ENCODE assay signal across 26 mouse cellular contexts in genomic region chr5:34695521-34695920, GRCm38 (mm10). TPM values are rescaled to one million over a fixed set of nuclear protein-coding genes. Genes with fewer than 3 reads are reported as not detected.
DNase-seq lines count a peak whose midpoint lies in the region; ATAC-seq and TF ChIP-seq lines count a peak whose summit lies in the region.
"Had no signal": no experiment of that assay in that cellular context is flagged by ENCODE, and none has a peak within 500 bp of the region (broad histone marks: within the 10 kb centered on the region; RNA-seq: fewer than 3 reads in every experiment).

No protein-coding gene starts in this region.

- no peaks in the 10 kb centered on the region for H3K36me3 ChIP-seq in embryonic facial prominence, embryonic 14.5 days (ENCODE audit: control insufficient read depth, insufficient read depth, low read length)
- no peaks in the 10 kb centered on the region for H3K36me3 ChIP-seq in embryonic facial prominence, embryonic 10.5 days (replicated peaks)
- no peaks in the 10 kb centered on the region for H3K36me3 ChIP-seq in liver, embryonic 16.5 days (ENCODE audit: control insufficient read depth, insufficient read depth)
- H3K36me3 ChIP-seq in liver, embryonic 11.5 days (ENCODE audit: control insufficient read depth, insufficient read depth, low read length), result no peaks in the 10 kb centered on the region
- H3K36me3 ChIP-seq: embryonic facial prominence, embryonic 13.5 days; limb, embryonic 13.5 days; lung, embryonic 15.5 days; midbrain, embryonic 13.5 days; neural tube, embryonic 12.5 days had no signal

- no peak overlapping the region for H3K9ac ChIP-seq in embryonic facial prominence, embryonic 14.5 days (ENCODE audit: low read depth, low read length)
- H3K9ac ChIP-seq in liver, embryonic 16.5 days (ENCODE audit: low read depth, low read length), result no peak overlapping the region
- no peak overlapping the region for H3K9ac ChIP-seq in liver, embryonic 11.5 days (ENCODE audit: low read depth, low read length)
- H3K9ac ChIP-seq: embryonic facial prominence, embryonic 13.5 days; forebrain, embryonic 13.5 days; limb, embryonic 13.5 days; lung, embryonic 15.5 days; midbrain, embryonic 13.5 days; neural tube, embryonic 12.5 days had no signal

- peak; percentile 5 for DNase-seq in embryonic facial prominence, embryonic 14.5 days (ENCODE audit: low spot score)
- DNase-seq in embryonic facial prominence, embryonic 10.5 days (ENCODE audit: low spot score), result no peak
- DNase-seq in liver, embryonic 11.5 days (ENCODE audit: low spot score), result no peak
- DNase-seq in cerebellum, adult 18-20 months, result no peak
- no peak for DNase-seq in c-Kit-positive CD71-positive TER-119-positive erythroid progenitor cells, embryonic 14.5 days (ENCODE audit: low spot score)
- DNase-seq: cerebellum, postnatal 10 days; gastrocnemius, adult 2 months; kidney, adult 9 months; kidney, postnatal 25 days; retina, postnatal 1 day; right cerebral cortex, postnatal 25 days; thymus, adult 18-20 months; thymus, postnatal 36 days had no signal

- no peak for ATAC-seq in embryonic facial prominence, embryonic 14.5 days (ENCODE audit: low read depth)
- ATAC-seq in liver, embryonic 16.5 days (ENCODE audit: low read depth), result no peak
- no peak for ATAC-seq in liver, embryonic 11.5 days (replicated peaks; ENCODE audit: low FRiP score)
- peak; percentile 97 for ATAC-seq in megakaryocyte, adult 5-6 weeks (ENCODE audit: poor library complexity, severe bottlenecking)
- ATAC-seq: forebrain, embryonic 13.5 days; hindbrain, postnatal 0 days; intestine, embryonic 16.5 days; midbrain, embryonic 13.5 days had no signal

- H3K27me3 ChIP-seq in embryonic facial prominence, embryonic 14.5 days (replicated peaks; ENCODE audit: control insufficient read depth, insufficient read depth, low read length), result no peaks in the 10 kb centered on the region
- H3K27me3 ChIP-seq in embryonic facial prominence, embryonic 10.5 days (replicated peaks; ENCODE audit: low read depth, poor library complexity, severe bottlenecking), result no peaks in the 10 kb centered on the region
- H3K27me3 ChIP-seq in liver, embryonic 16.5 days (ENCODE audit: control insufficient read depth, insufficient read depth, low read depth, low read length), result no peaks in the 10 kb centered on the region
- no peaks in the 10 kb centered on the region for H3K27me3 ChIP-seq in liver, embryonic 11.5 days (replicated peaks; ENCODE audit: control insufficient read depth, insufficient read depth, low read length)
- H3K27me3 ChIP-seq: embryonic facial prominence, embryonic 13.5 days; forebrain, embryonic 13.5 days; limb, embryonic 13.5 days; lung, embryonic 15.5 days; midbrain, embryonic 13.5 days; neural tube, embryonic 12.5 days had no signal

- no peak for TF ChIP-seq POLR2A in bone marrow macrophage, adult 2 months (IDR thresholded peaks at IDR 0.05; ENCODE audit: borderline replicate concordance, low read depth, low read length)

- 70% methylated on average over 5 of the region's 5 CpGs for WGBS in embryonic facial prominence, embryonic 14.5 days
- WGBS in embryonic facial prominence, embryonic 10.5 days, result 83% methylated on average over 5 of the region's 5 CpGs
- WGBS in liver, embryonic 16.5 days (ENCODE audit: insufficient replicate concordance), result 17% methylated on average over 5 of the region's 5 CpGs
- 46% methylated on average over 5 of the region's 5 CpGs for WGBS in liver, embryonic 11.5 days

- H3K9me3 ChIP-seq in embryonic facial prominence, embryonic 14.5 days (ENCODE audit: control insufficient read depth, low read length), result no peaks in the 10 kb centered on the region
- no peaks in the 10 kb centered on the region for H3K9me3 ChIP-seq in embryonic facial prominence, embryonic 10.5 days
- H3K9me3 ChIP-seq in liver, embryonic 16.5 days (replicated peaks; ENCODE audit: control insufficient read depth, low read length), result no peaks in the 10 kb centered on the region
- H3K9me3 ChIP-seq in liver, embryonic 11.5 days (ENCODE audit: control insufficient read depth, low read length), result no peaks in the 10 kb centered on the region
- H3K9me3 ChIP-seq: embryonic facial prominence, embryonic 13.5 days; forebrain, embryonic 13.5 days; limb, embryonic 13.5 days; lung, embryonic 15.5 days; megakaryocyte, embryonic 14.5 days; midbrain, embryonic 13.5 days; neural tube, embryonic 12.5 days had no signal

- no peak overlapping the region for H3K4me3 ChIP-seq in embryonic facial prominence, embryonic 14.5 days (ENCODE audit: low read depth, low read length)
- H3K4me3 ChIP-seq in embryonic facial prominence, embryonic 10.5 days, result no peak overlapping the region
- no peak overlapping the region for H3K4me3 ChIP-seq in liver, embryonic 16.5 days (ENCODE audit: low read depth, low read length)
- H3K4me3 ChIP-seq in liver, embryonic 11.5 days (ENCODE audit: low read depth, low read length), result no peak overlapping the region
- H3K4me3 ChIP-seq in bone marrow macrophage, adult 2 months (ENCODE audit: insufficient read depth, low read length), result no peak overlapping the region
- H3K4me3 ChIP-seq: embryonic facial prominence, embryonic 13.5 days; forebrain, embryonic 13.5 days; gastrocnemius, adult 2 months; limb, embryonic 13.5 days; lung, embryonic 15.5 days; megakaryocyte, embryonic 14.5 days; midbrain, embryonic 13.5 days; neural tube, embryonic 12.5 days had no signal

- no peak for TF ChIP-seq CTCF in bone marrow macrophage, adult 2 months (IDR thresholded peaks at IDR 0.05; ENCODE audit: low read depth, low read length)

- no peak overlapping the region for H3K27ac ChIP-seq in embryonic facial prominence, embryonic 14.5 days (replicated peaks; ENCODE audit: low read depth, low read length)
- H3K27ac ChIP-seq in embryonic facial prominence, embryonic 10.5 days (replicated peaks), result no peak overlapping the region
- peak overlapping the region; percentile 33; the same call in 1 of the 2 replicates for H3K27ac ChIP-seq in liver, embryonic 16.5 days (ENCODE audit: low read length)
- H3K27ac ChIP-seq in liver, embryonic 11.5 days (ENCODE audit: low read depth, low read length), result no peak overlapping the region
- peak overlapping the region; percentile 37 for H3K27ac ChIP-seq in bone marrow macrophage, adult 2 months (ENCODE audit: insufficient read depth, low read depth, low read length)
- H3K27ac ChIP-seq: embryonic facial prominence, embryonic 13.5 days; forebrain, embryonic 13.5 days; gastrocnemius, adult 2 months; hindbrain, postnatal 0 days; limb, embryonic 13.5 days; lung, embryonic 15.5 days; midbrain, embryonic 13.5 days; neural tube, embryonic 12.5 days had no signal

- H3K4me1 ChIP-seq in embryonic facial prominence, embryonic 14.5 days (ENCODE audit: control insufficient read depth, insufficient read depth, low read length), result no peaks in the 10 kb centered on the region
- H3K4me1 ChIP-seq in embryonic facial prominence, embryonic 10.5 days, result no peaks in the 10 kb centered on the region
- no peaks in the 10 kb centered on the region for H3K4me1 ChIP-seq in liver, embryonic 16.5 days (ENCODE audit: control insufficient read depth, low read depth, low read length)
- no peaks in the 10 kb centered on the region for H3K4me1 ChIP-seq in liver, embryonic 11.5 days (replicated peaks; ENCODE audit: control insufficient read depth, insufficient read depth, low read length)
- H3K4me1 ChIP-seq in bone marrow macrophage, adult 2 months (ENCODE audit: control insufficient read depth, insufficient read depth, low read length), result peaks cover 18% of the 10 kb centered on the region
- H3K4me1 ChIP-seq: embryonic facial prominence, embryonic 13.5 days; forebrain, embryonic 13.5 days; limb, embryonic 13.5 days; lung, embryonic 15.5 days; midbrain, embryonic 13.5 days; neural tube, embryonic 12.5 days had no signal

- no peak overlapping the region for H3K4me2 ChIP-seq in embryonic facial prominence, embryonic 14.5 days (ENCODE audit: low read depth, low read length)
- no peak overlapping the region for H3K4me2 ChIP-seq in liver, embryonic 16.5 days (ENCODE audit: low read depth, low read length)
- no peak overlapping the region for H3K4me2 ChIP-seq in liver, embryonic 11.5 days
- H3K4me2 ChIP-seq: embryonic facial prominence, embryonic 13.5 days; forebrain, embryonic 13.5 days; heart, embryonic 11.5 days; limb, embryonic 13.5 days; lung, embryonic 15.5 days; midbrain, embryonic 13.5 days; neural tube, embryonic 12.5 days had no signal

RNA-seq across cellular contexts. Expression of gene Grk4, which starts 35.3 kb away (rescaled TPM):
- polyA plus RNA-seq in embryonic facial prominence, embryonic 14.5 days (2014; fragmentation: Nextera tagmentation; extraction: Ambion mirVana), result 2.2 and 2.3 TPM in 2 replicates
- polyA plus RNA-seq in embryonic facial prominence, embryonic 10.5 days (2016; fragmentation: Nextera tagmentation; extraction: Ambion mirVana), result 1.6 and 2.1 TPM in 2 replicates
- 0.79 and 0.91 TPM in 2 replicates for polyA plus RNA-seq in liver, embryonic 16.5 days (2015; fragmentation: Nextera tagmentation; extraction: Ambion mirVana)
- 1.7 and 1.9 TPM in 2 replicates for polyA plus RNA-seq in liver, embryonic 11.5 days (2014; fragmentation: Nextera tagmentation; extraction: Ambion mirVana)
- 4.8 and 7.7 TPM in 2 replicates for polyA plus RNA-seq in bone marrow macrophage, adult 2 months (2012; ENCODE audit: insufficient read depth, insufficient read length, missing spikeins)
- total RNA-seq in megakaryocyte, adult 5-6 weeks (2015), result 1.6 and 2.5 TPM in 2 replicates
- 3.3 and 3.9 TPM in 2 replicates for total RNA-seq in megakaryocyte, adult 5-6 weeks (2017)

RNA-seq across cellular contexts. Expression of gene Nop14, which starts 35.6 kb away (rescaled TPM):
- 22.7 and 24.6 TPM in 2 replicates for polyA plus RNA-seq in embryonic facial prominence, embryonic 14.5 days (2014; fragmentation: Nextera tagmentation; extraction: Ambion mirVana)
- polyA plus RNA-seq in embryonic facial prominence, embryonic 10.5 days (2016; fragmentation: Nextera tagmentation; extraction: Ambion mirVana), result 28.5 and 28.8 TPM in 2 replicates
- 9.3 and 10.1 TPM in 2 replicates for polyA plus RNA-seq in liver, embryonic 16.5 days (2015; fragmentation: Nextera tagmentation; extraction: Ambion mirVana)
- 42.6 and 43.4 TPM in 2 replicates for polyA plus RNA-seq in liver, embryonic 11.5 days (2014; fragmentation: Nextera tagmentation; extraction: Ambion mirVana)
- 19.2 and 21.9 TPM in 2 replicates for polyA plus RNA-seq in bone marrow macrophage, adult 2 months (2012; ENCODE audit: insufficient read depth, insufficient read length, missing spikeins)
- 9.4 and 10.1 TPM in 2 replicates for total RNA-seq in megakaryocyte, adult 5-6 weeks (2015)
- total RNA-seq in megakaryocyte, adult 5-6 weeks (2017), result 15.6 and 19.2 TPM in 2 replicates

RNA-seq across cellular contexts. Expression of gene Mfsd10, which starts 58.5 kb away (rescaled TPM):
- polyA plus RNA-seq in embryonic facial prominence, embryonic 14.5 days (2014; fragmentation: Nextera tagmentation; extraction: Ambion mirVana), result 117 and 124 TPM in 2 replicates
- 92.1 and 97.6 TPM in 2 replicates for polyA plus RNA-seq in embryonic facial prominence, embryonic 10.5 days (2016; fragmentation: Nextera tagmentation; extraction: Ambion mirVana)
- 35.3 and 52.3 TPM in 2 replicates for polyA plus RNA-seq in liver, embryonic 16.5 days (2015; fragmentation: Nextera tagmentation; extraction: Ambion mirVana)
- 103 and 127 TPM in 2 replicates for polyA plus RNA-seq in liver, embryonic 11.5 days (2014; fragmentation: Nextera tagmentation; extraction: Ambion mirVana)
- 34.6 and 47.4 TPM in 2 replicates for polyA plus RNA-seq in bone marrow macrophage, adult 2 months (2012; ENCODE audit: insufficient read depth, insufficient read length, missing spikeins)
- 66.9 and 125 TPM in 2 replicates for total RNA-seq in megakaryocyte, adult 5-6 weeks (2015)
- total RNA-seq in megakaryocyte, adult 5-6 weeks (2017), result 70.1 and 85.8 TPM in 2 replicates

Comparison
In these comparisons a context has a peak if more than half of its experiments do, and no peak if none do; other contexts are left out.
1. H3K27ac ChIP-seq: peak in liver, embryonic 16.5 days (single experiment) and bone marrow macrophage, adult 2 months (single experiment); none in embryonic facial prominence, embryonic 14.5 days (single experiment), embryonic facial prominence, embryonic 10.5 days (single experiment) and liver, embryonic 11.5 days (single experiment).